Mouse (Mus musculus) heart, postnatal 10 days (tissue): ENCODE data around the gene Thbs3. TPM values are rescaled to one million over a fixed set of nuclear protein-coding genes. Genes with fewer than 3 reads are reported as not detected.

Experiments used
- DNase-seq, 2 experiments: peaks; one replicate each; pipeline ENCODE4 v3.0.0; 2021
- intact Hi-C: fragments of 180-260 bp; cut with DNase I; formaldehyde crosslinking; loops from one replicate; pipeline ENCODE4 v1.15.1; 2025
- microRNA-seq, 2 experiments: library from miRNA; unstranded; fragments of <30 nt; microRNA quantifications; one replicate each; pipeline ENCODE4 v1.2.0; 2022
- total RNA-seq, 2 experiments: library from RNA; stranded (reverse); gene quantifications; 2 replicates each; pipeline ENCODE4 v1.2.3; 2021

The Thbs3 gene
- total RNA-seq, 2 experiments from 2014 or later, result 20.4 to 21.8 TPM

- intact Hi-C loops, result loop anchor here (1.0 kb wide), 1 partner anchor 36 kb away; no protein-coding TSS in a partner anchor
- peak; percentile 93 to 94 for DNase-seq
Observed at GRCm38 (mm10) chr3:89246261-89247100, 31.5 kb downstream of the Thbs3 start, which contains the start of gene Trim46. Trim46 (minus strand) TSS chr3:89246309.

GRCm38 (mm10) chr3:89247466-89247865 lies 32.5 kb downstream of the Thbs3 start:
- intact Hi-C loops, result no loop called here
- DNase-seq, result no peak

GRCm38 (mm10) chr3:89250435-89251040 lies 35.6 kb downstream of the Thbs3 start:
- DNase-seq, result peak; percentile 79 to 82
- intact Hi-C loops, result loop anchor here (1.0 kb wide), 2 partner anchors 32 to 58 kb away; no protein-coding TSS in a partner anchor

- peak; percentile 76 to 81 for DNase-seq
- intact Hi-C loops, result no loop called here
Observed at GRCm38 (mm10) chr3:89251365-89251895, 36.5 kb downstream of the Thbs3 start.

DNA sequence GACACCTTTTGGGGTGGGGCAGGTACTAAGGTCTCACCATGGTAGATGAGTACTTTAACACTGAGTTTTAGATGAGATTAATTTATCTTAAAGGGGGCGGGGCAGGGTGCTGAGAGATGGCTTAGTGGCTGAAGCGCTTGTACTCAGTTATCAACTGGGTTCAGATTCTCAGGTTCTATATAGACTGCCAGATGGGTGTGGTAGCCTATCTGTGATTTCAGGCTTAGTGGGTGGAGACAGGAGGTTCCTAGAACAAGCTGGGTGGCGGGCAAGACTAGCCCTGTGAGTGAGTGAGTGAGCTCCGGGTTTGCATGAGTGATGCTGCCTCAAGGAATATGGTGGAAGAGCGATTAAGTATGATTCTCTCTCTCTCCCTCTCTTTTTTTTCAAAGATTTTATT lies 40.0 kb downstream of the Thbs3 start:
- intact Hi-C loops, result no loop called here
- no peak for DNase-seq

DNA sequence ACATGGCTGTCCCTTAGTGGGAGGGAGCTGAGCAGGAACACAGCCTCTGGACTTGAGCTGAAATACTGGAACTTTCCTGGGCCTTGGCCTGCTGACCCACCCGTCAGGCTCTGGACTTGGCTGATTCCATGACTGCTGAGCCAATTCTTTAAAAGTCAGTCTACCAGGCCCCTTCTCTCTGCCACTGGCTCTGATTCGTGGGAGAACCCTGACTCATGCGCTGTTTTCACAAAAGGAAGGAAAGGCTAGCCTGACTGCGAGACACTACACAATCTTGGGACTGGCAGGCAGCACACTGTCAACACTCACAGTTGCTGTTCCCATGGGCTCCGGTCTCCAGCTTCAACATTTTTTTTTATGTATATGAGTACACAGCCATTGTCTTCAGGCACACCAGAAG lies 41.2 kb downstream of the Thbs3 start:
- DNase-seq, result peak; percentile 62 to 63
- intact Hi-C loops, result no loop called here

DNA sequence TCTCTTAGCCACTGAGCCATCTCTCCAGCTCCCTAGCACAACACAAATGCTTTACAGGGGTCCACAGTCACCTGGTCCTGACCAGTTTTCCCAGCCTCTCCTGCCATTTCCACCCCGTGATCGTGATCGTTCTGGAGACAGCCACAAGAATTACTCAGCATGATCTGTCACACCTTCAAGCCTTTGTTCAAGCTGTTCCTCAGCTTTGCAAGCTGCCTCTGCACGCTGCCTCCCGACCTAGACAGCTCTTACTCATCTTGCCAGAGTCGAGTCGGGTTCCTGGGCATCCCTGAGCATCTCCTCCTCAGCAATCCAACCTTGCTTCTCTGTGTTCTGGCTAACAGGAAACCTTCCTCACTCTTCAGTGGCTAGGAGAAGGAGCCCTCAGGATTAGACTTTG lies 44.1 kb downstream of the Thbs3 start, which contains the start of gene Dpm3:
Dpm3 (plus strand) TSS at position 283 of the 400 bp plus-strand sequence.
- DNase-seq, result no peak
- intact Hi-C loops, result no loop called here

DNA sequence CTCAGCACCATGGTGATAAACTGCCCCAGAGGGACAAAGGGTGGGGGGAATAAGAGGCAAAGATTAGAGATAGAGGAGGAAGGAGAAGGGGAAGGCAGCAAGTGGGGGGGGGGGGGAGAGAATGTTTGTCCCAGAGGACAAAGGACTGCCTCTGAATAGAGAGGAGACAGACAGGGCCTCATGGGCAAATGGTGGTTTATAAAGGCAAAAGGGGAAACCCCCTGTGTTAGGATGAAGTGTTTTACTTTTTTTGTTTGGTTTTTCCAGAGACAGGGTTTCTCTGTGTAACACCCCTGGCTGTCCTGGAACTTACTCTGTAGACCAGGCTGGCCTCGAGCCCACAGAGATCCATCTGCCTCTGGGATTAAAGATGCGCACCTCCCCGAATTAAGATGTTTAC lies 45.2 kb downstream of the Thbs3 start:
- intact Hi-C loops, result no loop called here
- no peak for DNase-seq

GRCm38 (mm10) chr3:89262417-89262816 lies 47.4 kb downstream of the Thbs3 start:
- intact Hi-C loops, result no loop called here
- peak; percentile 54 to 64 for DNase-seq

DNA sequence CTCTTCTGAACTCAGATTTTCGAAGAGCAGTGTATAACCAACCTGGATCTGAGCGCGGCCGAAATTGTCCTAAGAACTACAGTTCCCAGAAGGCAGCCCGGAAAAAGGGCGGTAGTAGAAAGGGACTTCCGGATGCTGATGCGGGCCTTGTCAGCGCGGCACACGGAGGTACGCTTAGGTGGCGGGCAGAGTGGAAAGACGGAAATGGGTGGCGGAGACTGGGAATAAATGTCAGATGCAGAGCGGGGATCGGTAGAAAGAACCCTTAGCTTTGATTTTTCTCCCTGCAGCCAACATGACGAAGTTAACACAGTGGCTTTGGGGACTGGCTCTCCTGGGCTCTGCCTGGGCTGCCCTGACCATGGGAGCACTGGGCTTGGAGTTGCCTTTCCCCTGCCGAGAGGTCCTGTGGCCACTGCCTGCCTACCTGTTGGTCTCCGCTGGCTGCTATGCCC lies 51.5 kb downstream of the Thbs3 start:
- intact Hi-C loops, result no loop called here
- DNase-seq, result peak; percentile 85 to 87

GRCm38 (mm10) chr3:89268916-89269315 lies 53.9 kb downstream of the Thbs3 start:
- DNase-seq, result no peak
- intact Hi-C loops, result no loop called here

DNA sequence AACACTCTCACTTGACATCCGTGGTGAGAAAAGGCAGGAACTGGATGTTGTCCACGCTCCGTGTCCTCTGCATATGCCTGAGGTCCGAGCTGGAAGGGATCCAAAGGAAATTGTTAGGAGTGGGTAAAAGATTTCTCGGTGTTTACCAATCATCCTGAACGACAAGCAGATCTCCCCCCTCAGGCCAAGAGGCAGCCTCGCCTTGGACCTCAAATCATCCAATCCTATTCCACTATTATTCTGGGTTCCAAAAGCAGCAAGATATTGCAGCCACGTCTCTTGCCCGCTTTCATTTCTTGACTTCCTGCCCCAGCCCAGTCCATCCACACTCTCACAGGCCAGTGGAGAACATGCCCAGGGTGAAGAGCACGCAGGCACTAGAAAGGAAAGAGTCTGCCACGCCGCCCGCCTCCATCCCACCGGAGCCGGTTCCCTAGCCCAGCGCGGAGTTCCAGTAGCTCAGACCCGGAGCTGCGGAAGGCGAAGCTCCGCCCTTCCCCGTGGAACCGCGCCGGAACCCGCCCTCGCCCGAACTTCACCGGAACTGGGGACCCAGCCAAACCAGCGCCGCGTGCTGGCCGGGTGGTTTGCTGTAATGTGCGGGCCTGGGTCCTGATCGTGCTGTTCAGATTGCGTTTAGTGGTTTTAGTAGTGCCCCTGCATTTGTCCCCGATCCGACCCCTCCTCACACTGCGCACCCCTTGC lies 55.2 kb downstream of the Thbs3 start, which contains the start of gene Slc50a1:
Slc50a1 (minus strand) TSS at position 520 of the 705 bp plus-strand sequence.
- intact Hi-C loops, result no loop called here
- DNase-seq, result peak; percentile 93

DNA sequence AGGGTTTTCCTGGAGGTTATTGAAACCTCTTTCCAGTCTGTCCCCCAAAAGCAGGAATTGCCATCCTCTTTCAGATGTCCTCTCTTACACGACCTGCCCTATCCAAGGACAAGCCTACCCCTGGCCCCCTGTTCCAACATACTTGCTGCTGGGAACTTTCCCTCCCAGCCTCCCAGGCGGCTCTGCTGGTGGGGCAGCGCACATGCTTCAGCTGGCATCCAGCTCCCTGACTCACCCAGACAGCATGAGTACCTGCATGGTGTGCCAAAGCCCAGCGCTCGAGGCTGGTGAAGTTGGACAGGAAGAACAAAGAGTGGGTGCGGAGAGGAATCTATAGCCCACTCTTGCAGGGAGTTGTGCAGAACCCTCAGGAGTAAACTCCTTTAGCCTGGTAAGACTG lies 55.9 kb downstream of the Thbs3 start:
- DNase-seq, result peak; percentile 77 to 83
- intact Hi-C loops, result no loop called here

GRCm38 (mm10) chr3:89271760-89272159 lies 56.8 kb downstream of the Thbs3 start:
- intact Hi-C loops, result no loop called here
- peak in 1 of 2 experiments; percentile 60 for DNase-seq

DNA sequence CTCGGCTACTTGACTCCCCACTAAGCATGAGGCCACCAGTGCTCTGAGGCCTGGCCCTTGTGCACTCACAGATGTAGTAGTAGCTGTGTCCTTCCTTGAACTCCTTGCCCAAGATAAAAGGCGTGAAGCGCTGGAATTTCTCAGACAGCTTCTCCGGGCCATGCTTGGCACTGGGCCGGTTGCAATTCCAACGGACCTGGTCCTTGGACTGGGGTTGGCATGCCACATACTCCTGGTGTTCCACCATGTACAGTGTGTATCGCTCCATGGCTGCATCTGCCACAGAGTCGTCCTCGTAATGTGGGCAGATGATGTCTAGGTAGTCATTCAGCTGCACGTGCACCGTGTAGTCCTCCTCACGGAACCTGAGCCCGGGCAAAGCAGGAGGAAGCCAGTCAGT lies 61.1 kb downstream of the Thbs3 start:
- no peak for DNase-seq
- intact Hi-C loops, result no loop called here

Small RNA genes lying within 50 kb of the gene (microRNA-seq; reads per million reads assigned to microRNA genes)
- 5.9 to 17.7 reads per million in 2 experiments for gene Mir92b

Other genes starting within 250 kb of the Thbs3 start
- 10 to 100 TPM; 12.6 to 15.0 TPM for gene Rusc1, start 121.9 kb upstream of the Thbs3 start, total RNA-seq
- not detected for gene Gm43738, start 114.1 kb upstream of the Thbs3 start, total RNA-seq
- 10 to 100 TPM; 26.2 to 28.3 TPM for gene Fdps, start 113.2 kb upstream of the Thbs3 start, total RNA-seq
- not detected for gene Pklr, start 79.0 kb upstream of the Thbs3 start, total RNA-seq
- gene Hcn3, start 55.0 kb upstream of the Thbs3 start, total RNA-seq, result under 1 TPM; 0.19 to 0.60 TPM
- gene Clk2, start 50.4 kb upstream of the Thbs3 start, total RNA-seq, result 10 to 100 TPM; 26.6 to 26.7 TPM
- gene Scamp3, start 37.7 kb upstream of the Thbs3 start, total RNA-seq, result 10 to 100 TPM; 49.4 to 49.6 TPM
- 1 to 10 TPM; 7.9 to 8.3 TPM for gene Fam189b, start 32.0 kb upstream of the Thbs3 start, total RNA-seq
- 10 to 100 TPM; 24.2 to 24.7 TPM for gene Gba, start 12.3 kb upstream of the Thbs3 start, total RNA-seq
- gene Mtx1, start 11.9 kb downstream of the Thbs3 start, total RNA-seq, result 10 to 100 TPM; 73.7 to 77.2 TPM
- under 1 TPM; 0.20 to 0.34 TPM for gene Muc1, start 13.9 kb downstream of the Thbs3 start, total RNA-seq
- gene Krtcap2, start 30.8 kb downstream of the Thbs3 start, total RNA-seq, result 10 to 100 TPM; 84.4 to 88.0 TPM
- 1 to 10 TPM in 1 of 2 experiments, under 1 TPM in 1; 0.77 to 1.1 TPM for gene Trim46, start 31.1 kb downstream of the Thbs3 start, total RNA-seq
- 10 to 100 TPM; 60.2 to 64.2 TPM for gene Dpm3, start 44.2 kb downstream of the Thbs3 start, total RNA-seq
- gene Slc50a1, start 55.4 kb downstream of the Thbs3 start, total RNA-seq, result 10 to 100 TPM; 29.3 to 31.3 TPM
- gene Efna1, start 66.0 kb downstream of the Thbs3 start, total RNA-seq, result 10 to 100 TPM; 48.8 to 57.5 TPM
- under 1 TPM in 1 of 2 experiments, not detected in 1; 0.17 TPM for gene Efna3, start 107.8 kb downstream of the Thbs3 start, total RNA-seq
- 1 to 10 TPM; 1.9 to 2.2 TPM for gene Efna4, start 122.8 kb downstream of the Thbs3 start, total RNA-seq
- 100 to 1,000 TPM; 101 to 118 TPM for gene Adam15, start 134.8 kb downstream of the Thbs3 start, total RNA-seq
- gene Dcst2, start 146.8 kb downstream of the Thbs3 start, total RNA-seq, result under 1 TPM in 1 of 2 experiments, not detected in 1; 0.26 TPM
- gene Dcst1, start 150.1 kb downstream of the Thbs3 start, total RNA-seq, result under 1 TPM; 0.43 to 0.57 TPM
- 10 to 100 TPM; 20.2 to 25.6 TPM for gene Zbtb7b, start 179.6 kb downstream of the Thbs3 start, total RNA-seq
- gene Lenep, start 187.6 kb downstream of the Thbs3 start, total RNA-seq, result under 1 TPM in 1 of 2 experiments, not detected in 1; 0.64 TPM
- gene Flad1, start 196.7 kb downstream of the Thbs3 start, total RNA-seq, result 10 to 100 TPM; 44.4 TPM
- gene Cks1b, start 203.2 kb downstream of the Thbs3 start, total RNA-seq, result 10 to 100 TPM; 26.6 to 26.9 TPM
- gene Shc1, start 203.3 kb downstream of the Thbs3 start, total RNA-seq, result 10 to 100 TPM; 59.1 to 62.1 TPM
- gene Pygo2, start 215.0 kb downstream of the Thbs3 start, total RNA-seq, result 10 to 100 TPM; 16.8 to 22.3 TPM
- 10 to 100 TPM; 66.5 to 66.8 TPM for gene Pbxip1, start 221.5 kb downstream of the Thbs3 start, total RNA-seq
- 10 to 100 TPM in 1 of 2 experiments, 1 to 10 TPM in 1; 8.9 to 12.1 TPM for gene Pmvk, start 239.4 kb downstream of the Thbs3 start, total RNA-seq